Mouse (Mus musculus): ENCODE data around the gene Tnk1. TPM values are rescaled to one million over a fixed set of nuclear protein-coding genes. Genes with fewer than 3 reads are reported as not detected.

Tnk1 gene
- total RNA-seq, 2 experiments from 2014 or later: 0.10 TPM; not detected in 1

GRCm38 (mm10) chr11:69815155-69815554, 43.4 kb downstream of the Tnk1 start, which contains the start of gene Gm39566:
Gene Gm39566, minus strand, starts transcription at chr11:69815298.
- DNase-seq: no peak
- intact Hi-C loops (cut with DNase I; ENCODE audit: low total_unique reads): no loop called here

DNA sequence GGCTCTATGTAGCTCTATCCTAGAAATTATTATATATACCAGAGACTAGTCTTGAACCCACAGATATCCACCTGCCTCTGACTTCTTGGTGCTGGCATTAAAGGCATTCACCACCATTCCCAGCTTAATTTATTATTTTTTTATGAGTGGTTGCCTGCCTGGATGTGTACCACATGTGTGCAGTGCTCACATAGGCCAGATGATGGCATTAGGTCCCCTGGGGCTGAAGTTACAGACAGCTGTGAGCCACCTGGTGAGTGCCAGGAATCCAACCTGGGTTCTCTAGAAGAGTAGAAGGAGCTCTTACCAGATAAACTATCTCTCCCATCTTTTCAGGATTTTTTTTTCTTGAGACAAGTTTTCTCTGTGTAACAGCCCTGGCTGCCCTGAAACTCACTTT, 48.2 kb downstream of the Tnk1 start:
- intact Hi-C loops (cut with DNase I; ENCODE audit: low total_unique reads): loop anchor here (5.0 kb wide), 1 partner anchor 67 kb away; the partner anchor contains the start of gene Tmem95
- no peak for DNase-seq

DNA sequence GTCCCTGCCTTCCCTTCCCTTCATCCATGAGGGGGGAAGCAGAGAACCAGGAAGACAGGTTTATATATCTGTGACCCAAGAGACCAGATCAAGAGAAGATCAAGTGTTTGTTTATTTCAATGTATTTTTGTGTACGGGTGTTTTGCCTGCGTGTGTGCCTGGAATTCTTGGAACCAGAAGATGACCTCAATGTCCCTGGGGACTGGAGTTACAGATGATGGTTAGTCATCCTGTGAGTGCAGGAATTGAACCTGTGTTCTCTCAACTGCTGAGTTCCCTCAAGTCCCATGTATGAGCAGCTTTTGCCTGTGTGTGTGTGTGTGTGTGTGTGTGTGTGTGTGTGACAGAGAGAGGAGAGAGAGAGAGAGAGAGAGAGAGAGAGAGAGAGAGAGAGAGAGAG, 50.9 kb downstream of the Tnk1 start:
- DNase-seq: no peak
- intact Hi-C loops (cut with DNase I; ENCODE audit: low total_unique reads): no loop called here

- intact Hi-C loops (cut with DNase I; ENCODE audit: low total_unique reads): no loop called here
Measured at GRCm38 (mm10) chr11:69806378-69806777, 52.2 kb downstream of the Tnk1 start.

DNA sequence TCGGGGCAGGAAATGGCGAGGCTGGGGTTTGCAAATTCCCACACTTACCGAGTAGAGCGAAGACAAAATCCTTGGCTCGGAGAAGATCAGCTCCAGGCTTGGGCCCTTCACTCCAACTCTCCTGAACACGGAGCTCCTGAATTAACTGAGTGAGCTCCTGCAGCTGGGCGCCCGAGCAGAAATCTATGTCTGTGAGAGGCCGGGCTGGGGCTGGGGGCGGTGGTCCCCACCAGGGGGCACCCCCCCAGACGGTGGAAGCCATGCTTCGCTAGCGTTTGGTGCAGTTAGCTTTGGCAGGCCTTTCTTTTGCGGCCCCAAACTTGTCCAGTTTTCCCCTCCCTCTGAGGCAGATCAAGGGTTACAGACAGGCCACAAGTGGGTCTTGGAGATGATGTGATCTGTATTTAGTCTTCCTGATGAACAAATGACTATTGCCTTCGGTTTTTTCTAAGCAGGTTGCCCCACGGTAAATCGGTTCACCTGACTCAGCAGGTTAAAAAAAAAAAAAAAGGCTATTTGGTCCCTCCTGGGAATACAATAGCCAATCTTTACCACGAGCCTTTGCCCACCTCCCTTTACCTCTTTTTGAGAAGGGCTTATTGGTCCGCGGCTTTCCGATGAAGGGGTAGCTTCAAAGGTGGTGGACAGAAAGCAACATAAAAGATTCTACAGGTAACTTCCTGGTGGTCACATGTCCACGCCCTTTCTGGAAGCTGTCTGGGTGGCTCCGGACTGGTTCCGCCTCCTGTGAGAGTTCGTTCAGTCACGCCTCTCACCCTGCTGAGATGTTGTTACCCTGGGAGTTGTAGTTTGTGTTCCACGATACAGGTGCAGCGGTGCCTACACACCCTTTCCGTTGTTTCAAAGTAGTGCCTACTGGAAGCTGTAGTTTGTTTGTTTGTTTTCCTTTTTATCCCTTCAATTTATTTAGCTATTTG, 53.3 kb downstream of the Tnk1 start, which contains the start of gene Tmem102:
TSS of gene Tmem102 (minus strand) at position 653 of the 938 bp plus-strand sequence.
- no peak for DNase-seq

More at GRCm38 (mm10) chr11:69806378-69806777, 52.2 kb downstream of the Tnk1 start:
- no peak for DNase-seq

GRCm38 (mm10) chr11:69804652-69804940, 53.9 kb downstream of the Tnk1 start:
- intact Hi-C loops (cut with DNase I; ENCODE audit: low total_unique reads): loop anchor here (5.0 kb wide), 1 partner anchor 33 kb away; the partner anchor contains the start of genes Nlgn2 and Tmem256
- peak; percentile 44 for DNase-seq

More for the DNA sequence above, 53.3 kb downstream of the Tnk1 start, which contains the start of gene Tmem102:
- intact Hi-C loops (cut with DNase I; ENCODE audit: low total_unique reads): loop anchor here (5.0 kb wide), 1 partner anchor 32 kb away; the partner anchor contains the start of genes Nlgn2 and Tmem256

GRCm38 (mm10) chr11:69803786-69804651, 54.5 kb downstream of the Tnk1 start:
- intact Hi-C loops (cut with DNase I; ENCODE audit: low total_unique reads): loop anchor here (5.0 kb wide), 1 partner anchor 33 kb away; the partner anchor contains the start of genes Nlgn2 and Tmem256
- DNase-seq: peak; percentile 83

- intact Hi-C loops (cut with DNase I; ENCODE audit: low total_unique reads): loop anchor here (5.0 kb wide), 1 partner anchor 34 kb away; the partner anchor contains the start of genes Nlgn2 and Tmem256
Measured at GRCm38 (mm10) chr11:69803328-69803727, 55.2 kb downstream of the Tnk1 start.

DNA sequence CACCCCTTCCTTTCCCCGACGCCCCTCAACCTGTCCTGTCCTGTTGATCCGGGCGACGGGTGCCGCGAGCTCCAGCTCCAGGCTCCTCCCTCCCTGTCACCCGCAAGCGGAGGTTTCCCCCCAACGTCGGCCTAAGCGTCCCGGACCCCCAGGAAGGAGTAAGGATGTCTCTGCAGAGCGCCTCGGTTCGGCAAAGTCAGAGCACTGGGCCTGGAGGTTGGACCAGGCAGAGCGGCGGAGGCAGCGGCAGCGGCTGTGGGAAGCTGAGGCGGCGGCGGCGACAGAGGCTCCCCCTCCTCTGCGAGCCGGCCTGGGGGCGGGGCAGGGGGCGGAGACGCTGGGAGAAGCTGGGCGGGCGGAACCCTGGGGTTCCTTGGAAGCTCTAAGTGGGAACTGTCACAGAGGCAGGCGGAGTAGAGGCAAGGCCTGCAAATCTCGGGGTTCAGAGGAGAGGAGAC, 55.9 kb downstream of the Tnk1 start:
- intact Hi-C loops (cut with DNase I; ENCODE audit: low total_unique reads): loop anchor here (5.0 kb wide), 1 partner anchor 35 kb away; the partner anchor contains the start of genes Nlgn2 and Tmem256
- DNase-seq: peak; percentile 90

More at GRCm38 (mm10) chr11:69803328-69803727, 55.2 kb downstream of the Tnk1 start:
- DNase-seq: no peak

- intact Hi-C loops (cut with DNase I; ENCODE audit: low total_unique reads): loop anchor here (5.0 kb wide), 1 partner anchor 36 kb away; the partner anchor contains the start of genes Nlgn2 and Tmem256
Measured at GRCm38 (mm10) chr11:69801379-69801977, 57.1 kb downstream of the Tnk1 start, which contains the start of gene Fgf11. Gene Fgf11, minus strand, starts transcription at chr11:69801857.

More at GRCm38 (mm10) chr11:69801379-69801977, 57.1 kb downstream of the Tnk1 start, which contains the start of gene Fgf11:
- no peak for DNase-seq

Small RNA genes lying within 50 kb of the gene (microRNA-seq; reads per million reads assigned to microRNA genes)
- gene Mir6924: 0 reads per million in 2 experiments

Other genes starting within 250 kb of the Tnk1 start
- gene Shbg, start 240.8 kb downstream of the Tnk1 start, total RNA-seq (2021): under 1 TPM; 0.38 to 0.47 TPM
- gene Sat2, start 236.7 kb downstream of the Tnk1 start, total RNA-seq (2021): 1 to 10 TPM; 4.9 to 5.0 TPM
- 10 to 100 TPM; 55.3 to 66.5 TPM for gene Fxr2, start 225.7 kb downstream of the Tnk1 start, total RNA-seq (2021)
- not detected for gene Sox15, start 203.4 kb downstream of the Tnk1 start, total RNA-seq (2021)
- gene Mpdu1, start 196.1 kb downstream of the Tnk1 start, total RNA-seq (2021): 10 to 100 TPM; 11.8 to 12.1 TPM
- 1 to 10 TPM; 4.0 to 4.6 TPM for gene Cd68, start 192.6 kb downstream of the Tnk1 start, total RNA-seq (2021)
- 100 to 1,000 TPM; 141 to 170 TPM for gene Eif4a1, start 186.3 kb downstream of the Tnk1 start, total RNA-seq (2021)
- 10 to 100 TPM; 22.4 to 23.2 TPM for gene Senp3, start 176.6 kb downstream of the Tnk1 start, total RNA-seq (2021)
- gene Tnfsf13, start 172.9 kb downstream of the Tnk1 start, total RNA-seq (2021): 1 to 10 TPM; 1.3 to 1.8 TPM
- 10 to 100 TPM; 14.0 to 14.8 TPM for gene Tnfsf12, start 162.9 kb downstream of the Tnk1 start, total RNA-seq (2021)
- gene Tnfsfm13, start 162.6 kb downstream of the Tnk1 start, total RNA-seq (2021): 1 to 10 TPM; 2.2 to 3.0 TPM
- gene Polr2a, start 100.1 kb downstream of the Tnk1 start, total RNA-seq (2021): 10 to 100 TPM; 36.4 to 39.1 TPM
- gene Slc35g3, start 96.8 kb downstream of the Tnk1 start, total RNA-seq (2021): not detected
- gene Zbtb4, start 92.8 kb downstream of the Tnk1 start, total RNA-seq (2021): 10 to 100 TPM; 18.2 to 21.3 TPM
- gene Chrnb1, start 62.8 kb downstream of the Tnk1 start, total RNA-seq (2021): 10 to 100 TPM; 75.5 to 80.7 TPM
- gene Fgf11, start 56.9 kb downstream of the Tnk1 start, total RNA-seq (2021): 1 to 10 TPM; 6.6 to 8.0 TPM
- gene Tmem102, start 53.1 kb downstream of the Tnk1 start, total RNA-seq (2021): under 1 TPM; 0.16 to 0.27 TPM
- not detected for gene Gm39566, start 43.4 kb downstream of the Tnk1 start, total RNA-seq (2021)
- gene Spem2, start 40.3 kb downstream of the Tnk1 start, total RNA-seq (2021): not detected
- gene Spem1, start 36.5 kb downstream of the Tnk1 start, total RNA-seq (2021): not detected
- 1 to 10 TPM; 6.8 to 7.4 TPM for gene Nlgn2, start 20.9 kb downstream of the Tnk1 start, total RNA-seq (2021)
- 100 to 1,000 TPM; 104 to 108 TPM for gene Tmem256, start 20.2 kb downstream of the Tnk1 start, total RNA-seq (2021)
- 10 to 100 TPM; 16.5 to 22.4 TPM for gene Plscr3, start 12.4 kb downstream of the Tnk1 start, total RNA-seq (2021)
- not detected for gene Tmem95, start 19.3 kb upstream of the Tnk1 start, total RNA-seq (2021)
- 1 to 10 TPM; 2.0 TPM for gene Kctd11, start 22.7 kb upstream of the Tnk1 start, total RNA-seq (2021)
- under 1 TPM; 0.33 to 0.55 TPM for gene Acap1, start 36.8 kb upstream of the Tnk1 start, total RNA-seq (2021)
- gene 2810408A11Rik, start 42.3 kb upstream of the Tnk1 start, total RNA-seq (2021): under 1 TPM; 0.62 to 0.84 TPM
- gene Neurl4, start 42.3 kb upstream of the Tnk1 start, total RNA-seq (2021): 10 to 100 TPM; 27.2 to 29.1 TPM
- gene Gps2, start 55.2 kb upstream of the Tnk1 start, total RNA-seq (2021): 10 to 100 TPM; 21.8 to 24.2 TPM
- gene Eif5a, start 63.2 kb upstream of the Tnk1 start, total RNA-seq (2021): 100 to 1,000 TPM; 567 to 637 TPM
- gene Ybx2, start 77.1 kb upstream of the Tnk1 start, total RNA-seq (2021): 1 to 10 TPM; 2.1 to 4.3 TPM
- gene Slc2a4, start 89.5 kb upstream of the Tnk1 start, total RNA-seq (2021): 100 to 1,000 TPM; 158 to 236 TPM
- under 1 TPM in 1 of 2 experiments, not detected in 1; 0.72 TPM for gene Cldn7, start 106.0 kb upstream of the Tnk1 start, total RNA-seq (2021)
- gene Ctdnep1, start 122.4 kb upstream of the Tnk1 start, total RNA-seq (2021): 100 to 1,000 TPM; 185 to 209 TPM
- gene Elp5, start 123.8 kb upstream of the Tnk1 start, total RNA-seq (2021): 10 to 100 TPM; 43.0 to 52.9 TPM
- gene Gabarap, start 132.4 kb upstream of the Tnk1 start, total RNA-seq (2021): 100 to 1,000 TPM; 170 to 180 TPM
- gene Phf23, start 137.0 kb upstream of the Tnk1 start, total RNA-seq (2021): 10 to 100 TPM; 20.4 to 20.7 TPM
- gene Dvl2, start 141.9 kb upstream of the Tnk1 start, total RNA-seq (2021): 1 to 10 TPM; 5.1 to 7.8 TPM
- 100 to 1,000 TPM; 266 to 408 TPM for gene Acadvl, start 156.7 kb upstream of the Tnk1 start, total RNA-seq (2021)
- 1 to 10 TPM; 8.7 to 9.2 TPM for gene Dlg4, start 158.2 kb upstream of the Tnk1 start, total RNA-seq (2021)
- not detected for gene Asgr1, start 195.4 kb upstream of the Tnk1 start, total RNA-seq (2021)
- gene Asgr2, start 233.9 kb upstream of the Tnk1 start, total RNA-seq (2021): not detected